Mouse (Mus musculus): Measurements from ENCODE around the gene Exoc3l4.

GRCm38 (mm10) chr12:111441523-111441922 lies 24.7 kb downstream of the Exoc3l4 start:
- no peak for TF ChIP-seq EP300 (IDR thresholded peaks at IDR 0.05)
- TF ChIP-seq CTCF (IDR thresholded peaks at IDR 0.05), result no peak
